Mouse (Mus musculus) large intestine, adult 2 months (tissue): ENCODE measurements around the gene Gm20388. TPM values are rescaled to one million over a fixed set of nuclear protein-coding genes. Genes with fewer than 3 reads are reported as not detected.

Source experiments
- DNase-seq: peaks from one replicate; pipeline ENCODE4 v3.0.0-alpha.2; 2012; ENCODE audit warnings: low read depth, low spot score
- WGBS: fragments of 180-500 bp; shearing (Covaris S2); methylation state at CpG from one replicate; pipeline ENCODE4 v1.1.7; 2018; 5-methylcytosine and 5-hydroxymethylcytosine counted together
- polyA plus RNA-seq: library from polyadenylated mRNA; depleted of rRNA; stranded (reverse); fragments of >200 nt; gene quantifications from 2 replicates; pipeline ENCODE4 v1.2.3, GENCODE M21; 2012

Gene Gm20388
- polyA plus RNA-seq, 1 experiment = 31.5 TPM

GRCm38 (mm10) chr8:120177318-120178123 lies 266.9 kb downstream of the Gm20388 start, which contains the start of gene Fam92b:
Gene Fam92b (minus strand): TSS chr8:120177466.
- no peak for DNase-seq
- WGBS = 9% methylated on average over 21 of the region's 26 CpGs

- no peak for DNase-seq
- 24% methylated on average over 10 of the region's 10 CpGs for WGBS
Measured at GRCm38 (mm10) chr8:120178124-120178514, 267.5 kb downstream of the Gm20388 start.

- peak; percentile 60 for DNase-seq
- under 1% methylated on average over 10 of the region's 10 CpGs for WGBS
Measured at GRCm38 (mm10) chr8:120179027-120179431, 268.4 kb downstream of the Gm20388 start.

GRCm38 (mm10) chr8:120180445-120180970 lies 269.9 kb downstream of the Gm20388 start:
- DNase-seq = no peak
- WGBS = 70% methylated on average over 7 of the region's 7 CpGs

GRCm38 (mm10) chr8:120181274-120181673 lies 270.6 kb downstream of the Gm20388 start:
- 70% methylated on average over 5 of the region's 5 CpGs for WGBS
- no peak for DNase-seq

- DNase-seq = no peak
- WGBS = 71% methylated on average over 4 of the region's 4 CpGs
Measured at GRCm38 (mm10) chr8:120181861-120182414, 271.3 kb downstream of the Gm20388 start.

- 25% methylated on average over 9 of the region's 9 CpGs for WGBS
- no peak for DNase-seq
Measured at GRCm38 (mm10) chr8:120184366-120184765, 273.7 kb downstream of the Gm20388 start.

GRCm38 (mm10) chr8:120184850-120185792 lies 274.5 kb downstream of the Gm20388 start:
- WGBS = 33% methylated on average over 17 of the region's 17 CpGs
- DNase-seq = no peak

GRCm38 (mm10) chr8:120186454-120186853 lies 275.8 kb downstream of the Gm20388 start:
- 67% methylated on average over 8 of the region's 8 CpGs for WGBS
- DNase-seq = no peak

- DNase-seq = no peak
- 54% methylated on average over 6 of the region's 6 CpGs for WGBS
Measured at GRCm38 (mm10) chr8:120188510-120188909, 277.9 kb downstream of the Gm20388 start.

- 85% methylated on average over 6 of the region's 6 CpGs for WGBS
- DNase-seq = no peak
Measured at GRCm38 (mm10) chr8:120189440-120189839, 278.8 kb downstream of the Gm20388 start.

GRCm38 (mm10) chr8:120190107-120190809 lies 279.6 kb downstream of the Gm20388 start:
- 80% methylated on average over 17 of the region's 17 CpGs for WGBS
- DNase-seq = no peak

GRCm38 (mm10) chr8:120190810-120191413 lies 280.3 kb downstream of the Gm20388 start:
- whole genome bisulfite sequencing = 19% methylated on average over 20 of the region's 20 CpGs
- DNase-seq = peak; percentile 24

GRCm38 (mm10) chr8:120191633-120192032 lies 281.0 kb downstream of the Gm20388 start:
- no peak for DNase-seq
- 65% methylated on average over 5 of the region's 5 CpGs for WGBS

GRCm38 (mm10) chr8:120192118-120192517 lies 281.5 kb downstream of the Gm20388 start:
- no peak for DNase-seq
- 95% methylated on average over 5 of the region's 5 CpGs for WGBS

- WGBS = 36% methylated on average over 6 of the region's 6 CpGs
- DNase-seq = no peak
Measured at GRCm38 (mm10) chr8:120201351-120201750, 290.7 kb downstream of the Gm20388 start.

- no peak for DNase-seq
- WGBS = 42% methylated on average over 3 of the region's 3 CpGs
Measured at GRCm38 (mm10) chr8:120202546-120202945, 291.9 kb downstream of the Gm20388 start.

- DNase-seq = no peak
- 41% methylated on average over 7 of the region's 7 CpGs for WGBS
Measured at GRCm38 (mm10) chr8:120204736-120205360, 294.2 kb downstream of the Gm20388 start.
